Mouse (Mus musculus) cortical plate, adult 2 months (tissue): ENCODE measurements around the gene Tmem216. TPM values are rescaled to one million over a fixed set of nuclear protein-coding genes. Genes with fewer than 3 reads are reported as not detected.

Source experiments
- H3K27ac ChIP-seq: fragments of 200-500 bp; 2 replicates; pipeline ENCODE4 v1.5.1; 2012; ENCODE audit warnings: low read length, control low read depth, inconsistent platforms; ENCODE audit not compliant: insufficient read depth
- H3K4me1 ChIP-seq: fragments of 200-500 bp; 2 replicates; pipeline ENCODE4 v1.6.1; 2011; ENCODE audit warnings: low read length; ENCODE audit not compliant: control insufficient read depth, insufficient read depth
- H3K4me3 ChIP-seq: fragments of 200-500 bp; 2 replicates; pipeline ENCODE4 v1.5.1; 2011; ENCODE audit warnings: mild to moderate bottlenecking, low read length, control low read depth; ENCODE audit not compliant: insufficient read depth
- CTCF ChIP-seq: fragments of 200-500 bp; IDR thresholded peaks from 2 replicates; pipeline ENCODE4 v1.5.1; 2011; ENCODE audit warnings: mild to moderate bottlenecking, control low read depth, low read length; ENCODE audit not compliant: insufficient read depth; ENCODE audit errors: extremely low read depth
- POLR2A ChIP-seq: fragments of 200-500 bp; IDR thresholded peaks from 2 replicates; pipeline ENCODE4 v1.6.1; 2011; ENCODE audit warnings: mild to moderate bottlenecking, low read length, control low read depth; ENCODE audit not compliant: insufficient read depth; ENCODE audit errors: extremely low read depth
- polyA plus RNA-seq: library from polyadenylated mRNA; depleted of rRNA; stranded (reverse); fragments of >200 nt; gene quantifications from 2 replicates; pipeline ENCODE4 v1.2.3, GENCODE M21; 2012

Tmem216 gene
- polyA plus RNA-seq, 1 experiment: 21.7 TPM

- no peaks in the 10 kb centered on the region for H3K4me1 ChIP-seq
- TF ChIP-seq CTCF: no peak
- no peak overlapping the region for H3K27ac ChIP-seq
- H3K4me3 ChIP-seq: no peak overlapping the region
These were observed 35.8 kb upstream of the Tmem216 start for GRCm38 (mm10) chr19:10591659-10592377.

- H3K4me1 ChIP-seq: no peaks in the 10 kb centered on the region
- no peak overlapping the region for H3K4me3 ChIP-seq
- H3K27ac ChIP-seq: no peak overlapping the region
- TF ChIP-seq CTCF (no peak), POLR2A (no peak)
These were observed 34.3 kb upstream of the Tmem216 start for GRCm38 (mm10) chr19:10590301-10590700.

- TF ChIP-seq POLR2A (no peak), CTCF (no peak)
- Histone ChIP-seq H3K27ac (no peak overlapping the region), H3K4me3 (no peak overlapping the region), H3K4me1 (no peaks in the 10 kb centered on the region)
These were observed 33.3 kb upstream of the Tmem216 start for GRCm38 (mm10) chr19:10589127-10589857.

- H3K27ac ChIP-seq: no peak overlapping the region
- H3K4me3 ChIP-seq: no peak overlapping the region
- no peaks in the 10 kb centered on the region for H3K4me1 ChIP-seq
- no peak for TF ChIP-seq CTCF
- no peak for TF ChIP-seq POLR2A
These were observed 31.2 kb upstream of the Tmem216 start for GRCm38 (mm10) chr19:10587231-10587630.

GRCm38 (mm10) chr19:10585112-10585511 lies 29.1 kb upstream of the Tmem216 start:
- no peak overlapping the region for H3K27ac ChIP-seq
- TF ChIP-seq POLR2A (no peak), CTCF (no peak)
- H3K4me3 ChIP-seq: no peak overlapping the region
- H3K4me1 ChIP-seq: no peaks in the 10 kb centered on the region

GRCm38 (mm10) chr19:10583550-10584146 lies 27.6 kb upstream of the Tmem216 start:
- H3K4me3 ChIP-seq: no peak overlapping the region
- no peak overlapping the region for H3K27ac ChIP-seq
- H3K4me1 ChIP-seq: no peaks in the 10 kb centered on the region
- TF ChIP-seq CTCF (no peak), POLR2A (no peak)

GRCm38 (mm10) chr19:10581984-10582383 lies 25.9 kb upstream of the Tmem216 start:
- Histone ChIP-seq H3K27ac (no peak overlapping the region), H3K4me1 (0 out of 2 replicates have a peak, but pooled peaks cover 1% of the 10 kb centered on the region), H3K4me3 (no peak overlapping the region)
- TF ChIP-seq CTCF: no peak
- no peak for TF ChIP-seq POLR2A

GRCm38 (mm10) chr19:10580761-10581160 lies 24.7 kb upstream of the Tmem216 start:
- TF ChIP-seq POLR2A (no peak), CTCF (no peak)
- Histone ChIP-seq H3K4me1 (0 out of 2 replicates have a peak, but pooled peaks cover 1% of the 10 kb centered on the region), H3K4me3 (no peak overlapping the region), H3K27ac (no peak overlapping the region)

GRCm38 (mm10) chr19:10580102-10580501 lies 24.1 kb upstream of the Tmem216 start:
- Histone ChIP-seq H3K27ac (no peak overlapping the region), H3K4me1 (0 out of 2 replicates have a peak, but pooled peaks cover 1% of the 10 kb centered on the region), H3K4me3 (no peak overlapping the region)
- TF ChIP-seq CTCF (no peak), POLR2A (no peak)
